Mouse (Mus musculus): ENCODE measurements at regions not wholly inside any gene's neighbourhood (a gene's known extent, or its start where the extent isn't known, plus 50 kb on each side); places are given as distances from the start of the nearest gene placed in this dataset.
A peak's percentile ranks its signal among the peaks of the same experiment; 100 is the strongest.

DNA sequence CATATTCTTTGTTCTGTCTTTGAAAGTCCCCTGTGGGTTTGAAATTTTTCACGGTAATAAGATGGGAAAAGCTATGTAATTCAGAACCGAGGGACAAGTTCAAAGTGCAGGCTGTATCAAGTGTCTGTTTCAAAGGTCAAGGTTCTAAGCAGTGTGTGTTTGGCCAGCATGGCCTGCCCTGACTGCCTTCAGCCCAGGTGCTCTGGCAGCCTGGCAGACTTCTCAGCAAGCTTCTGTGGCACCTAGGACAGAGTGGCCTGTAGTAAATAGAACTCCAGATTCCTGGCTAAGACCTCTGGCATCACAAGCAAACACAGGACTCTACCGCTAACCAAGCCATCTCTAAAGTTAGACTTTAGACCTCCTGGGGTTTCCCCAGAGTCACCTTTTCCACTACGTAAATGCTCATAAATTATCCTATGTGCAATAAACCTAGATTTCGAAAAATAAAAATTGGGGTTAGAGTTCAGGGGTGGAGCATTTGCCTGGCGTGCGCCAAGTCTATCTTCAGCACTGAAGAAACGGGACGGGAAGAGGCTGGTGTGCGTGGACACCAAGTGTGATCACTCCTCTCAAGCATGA lies 436.5 kb upstream of the Mgmt start:
- Histone ChIP-seq H3K4me1 (peaks cover 26% of the 10 kb centered on the region; the same call in 1 of the 2 replicates), H3K9me3 (no peaks in the 10 kb centered on the region), H3K27ac (no peak overlapping the region), H3K27me3 (ENCODE audit: poor library complexity, severe bottlenecking) (peaks cover 35% of the 10 kb centered on the region), H3K4me3 (no peak overlapping the region), H3K36me3 (replicated peaks) (no peaks in the 10 kb centered on the region)
- 88% methylated on average over 10 of the region's 10 CpGs for WGBS
- no peak for DNase-seq (ENCODE audit: extremely low spot score, low spot score)

DNA sequence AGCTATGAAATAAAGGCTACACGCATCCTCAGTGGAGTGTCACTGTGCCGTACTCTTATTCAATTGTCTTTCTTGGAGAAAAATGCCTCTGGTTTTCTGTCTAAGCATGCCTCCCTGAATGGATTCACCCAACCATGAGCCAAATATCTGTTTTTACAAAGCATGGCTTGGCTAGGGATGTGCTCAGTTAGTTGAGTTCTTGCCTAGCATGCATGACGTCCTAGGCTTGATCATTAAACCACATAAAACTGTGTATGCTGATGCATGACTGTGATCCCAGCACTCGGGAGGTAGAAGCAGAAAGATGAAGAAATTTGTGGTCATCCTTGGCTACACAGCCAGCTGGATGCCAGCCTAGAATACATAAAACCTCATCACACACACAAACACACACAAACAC lies 417.3 kb upstream of the Mgmt start:
- H3K4me1 ChIP-seq: peaks cover 23% of the 10 kb centered on the region
- no peak overlapping the region for H3K4me3 ChIP-seq
- peaks cover 59% of the 10 kb centered on the region for H3K27me3 ChIP-seq (ENCODE audit: poor library complexity, severe bottlenecking)
- 90% methylated on average over 4 of the region's 4 CpGs for WGBS
- H3K36me3 ChIP-seq (replicated peaks): no peaks in the 10 kb centered on the region
- no peaks in the 10 kb centered on the region for H3K9me3 ChIP-seq
- H3K27ac ChIP-seq: no peak overlapping the region
- DNase-seq (ENCODE audit: extremely low spot score, low spot score): no peak

DNA sequence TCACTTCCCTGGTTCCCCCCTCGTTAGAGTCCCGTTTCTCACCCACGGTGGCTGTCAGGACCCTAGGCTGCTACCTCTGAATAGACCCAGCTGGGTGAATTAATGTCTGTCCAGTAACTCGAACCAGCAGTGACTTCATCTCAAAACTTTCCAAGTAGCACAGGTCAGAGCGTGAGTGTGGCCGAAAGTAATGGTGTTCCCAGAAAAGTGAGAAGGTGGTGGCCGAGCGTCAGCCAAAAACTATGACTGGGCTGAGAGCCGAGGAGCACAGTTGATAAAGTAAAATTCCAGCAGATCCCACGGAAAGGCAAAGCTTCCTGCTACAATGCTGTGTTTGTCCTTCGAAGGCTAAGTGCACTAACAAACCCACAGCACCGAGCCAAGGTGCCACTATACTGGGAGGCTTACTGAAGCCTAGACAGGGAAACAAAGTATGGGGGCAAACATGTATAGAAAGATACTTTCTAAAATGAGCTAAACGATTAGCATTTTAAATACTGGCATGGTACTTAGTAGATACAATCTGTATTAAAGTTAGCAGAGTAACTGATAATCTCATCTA lies 413.7 kb upstream of the Mgmt start:
- no peaks in the 10 kb centered on the region for H3K9me3 ChIP-seq
- DNase-seq (ENCODE audit: extremely low spot score, low spot score): no peak
- WGBS: 60% methylated on average over 13 of the region's 13 CpGs
- H3K36me3 ChIP-seq (replicated peaks): no peaks in the 10 kb centered on the region
- peaks cover 35% of the 10 kb centered on the region for H3K4me1 ChIP-seq
- no peak overlapping the region for H3K27ac ChIP-seq
- H3K4me3 ChIP-seq: no peak overlapping the region
- H3K27me3 ChIP-seq (ENCODE audit: poor library complexity, severe bottlenecking): peaks cover 87% of the 10 kb centered on the region

DNA sequence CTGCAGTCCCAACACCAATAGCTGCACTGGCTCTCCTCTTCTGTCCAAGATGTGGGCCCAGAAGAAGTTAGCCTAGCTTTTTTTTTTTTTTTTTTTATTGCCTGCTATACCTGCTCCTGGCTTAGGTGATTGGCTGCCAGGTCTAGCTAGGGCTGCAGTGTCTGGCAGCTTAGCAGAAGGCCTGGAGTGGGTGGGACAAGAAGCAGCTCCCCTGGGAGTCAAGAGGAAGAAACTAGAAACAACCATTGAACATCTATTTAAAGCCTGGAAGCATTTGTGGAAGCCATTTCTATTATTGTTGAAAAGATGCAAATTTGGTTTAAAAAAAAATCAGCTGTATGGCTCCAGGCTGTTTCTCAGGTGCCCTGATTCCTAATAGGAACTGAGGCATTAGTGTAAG lies 411.2 kb upstream of the Mgmt start:
- Histone ChIP-seq H3K27me3 (ENCODE audit: poor library complexity, severe bottlenecking) (peaks cover 99% of the 10 kb centered on the region), H3K4me1 (peaks cover 53% of the 10 kb centered on the region), H3K9me3 (no peaks in the 10 kb centered on the region), H3K27ac (no peak overlapping the region), H3K36me3 (replicated peaks) (no peaks in the 10 kb centered on the region), H3K4me3 (no peak overlapping the region)
- no peak for DNase-seq (ENCODE audit: extremely low spot score, low spot score)

DNA sequence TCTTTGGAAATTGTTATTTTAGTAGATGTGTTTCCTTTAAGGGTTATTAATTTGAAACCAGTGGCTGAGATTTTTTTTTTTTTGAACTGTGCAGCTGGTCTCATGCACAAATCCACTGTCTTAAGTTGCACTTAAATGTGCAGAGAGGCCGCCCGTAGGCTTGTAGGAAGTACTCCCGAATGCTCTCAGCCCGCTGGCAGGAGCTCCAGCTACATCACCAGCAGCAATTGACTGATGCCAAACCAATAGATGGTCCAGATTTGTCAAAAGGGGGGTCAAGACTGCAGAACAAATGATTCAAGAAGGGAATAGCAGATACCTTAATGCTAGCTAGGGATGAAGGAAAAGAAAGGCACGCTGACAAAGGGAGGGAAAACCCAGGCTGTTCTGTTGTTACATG lies 406.9 kb upstream of the Mgmt start:
- no peak for DNase-seq (ENCODE audit: extremely low spot score, low spot score)
- H3K36me3 ChIP-seq (replicated peaks): no peaks in the 10 kb centered on the region
- WGBS: 39% methylated on average over 5 of the region's 5 CpGs
- H3K4me1 ChIP-seq: peaks cover 50% of the 10 kb centered on the region
- no peak overlapping the region for H3K4me3 ChIP-seq
- peaks cover 100% of the 10 kb centered on the region for H3K27me3 ChIP-seq (ENCODE audit: poor library complexity, severe bottlenecking)
- no peaks in the 10 kb centered on the region; the same call in 1 of the 2 replicates for H3K9me3 ChIP-seq
- no peak overlapping the region for H3K27ac ChIP-seq

DNA sequence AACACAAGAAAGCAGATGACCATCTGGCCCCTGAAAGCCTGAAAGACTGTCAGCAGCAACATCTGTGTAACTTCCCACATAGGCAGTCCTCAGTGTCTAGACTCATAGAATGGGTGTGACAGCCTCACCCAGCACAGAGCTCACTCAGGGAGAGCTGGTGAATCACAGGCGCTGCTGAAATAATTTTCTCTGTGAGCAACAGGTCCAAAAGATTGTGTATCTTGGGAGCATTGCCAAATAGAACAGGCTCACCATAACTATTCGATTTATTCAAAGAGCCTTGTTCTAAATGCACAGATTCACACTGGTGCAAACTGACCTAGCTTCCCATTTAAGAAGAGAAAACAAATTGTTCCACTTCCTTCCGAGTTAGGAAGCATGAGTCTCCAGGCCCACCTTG lies 399.6 kb upstream of the Mgmt start:
- no peak overlapping the region for H3K4me3 ChIP-seq
- H3K36me3 ChIP-seq (replicated peaks): no peaks in the 10 kb centered on the region
- no peak overlapping the region for H3K27ac ChIP-seq
- H3K9me3 ChIP-seq: no peaks in the 10 kb centered on the region; the same call in 1 of the 2 replicates
- 79% methylated on average over 3 of the region's 3 CpGs for WGBS
- DNase-seq (ENCODE audit: extremely low spot score, low spot score): no peak
- H3K27me3 ChIP-seq (ENCODE audit: poor library complexity, severe bottlenecking): peaks cover 99% of the 10 kb centered on the region
- peaks cover 56% of the 10 kb centered on the region for H3K4me1 ChIP-seq

DNA sequence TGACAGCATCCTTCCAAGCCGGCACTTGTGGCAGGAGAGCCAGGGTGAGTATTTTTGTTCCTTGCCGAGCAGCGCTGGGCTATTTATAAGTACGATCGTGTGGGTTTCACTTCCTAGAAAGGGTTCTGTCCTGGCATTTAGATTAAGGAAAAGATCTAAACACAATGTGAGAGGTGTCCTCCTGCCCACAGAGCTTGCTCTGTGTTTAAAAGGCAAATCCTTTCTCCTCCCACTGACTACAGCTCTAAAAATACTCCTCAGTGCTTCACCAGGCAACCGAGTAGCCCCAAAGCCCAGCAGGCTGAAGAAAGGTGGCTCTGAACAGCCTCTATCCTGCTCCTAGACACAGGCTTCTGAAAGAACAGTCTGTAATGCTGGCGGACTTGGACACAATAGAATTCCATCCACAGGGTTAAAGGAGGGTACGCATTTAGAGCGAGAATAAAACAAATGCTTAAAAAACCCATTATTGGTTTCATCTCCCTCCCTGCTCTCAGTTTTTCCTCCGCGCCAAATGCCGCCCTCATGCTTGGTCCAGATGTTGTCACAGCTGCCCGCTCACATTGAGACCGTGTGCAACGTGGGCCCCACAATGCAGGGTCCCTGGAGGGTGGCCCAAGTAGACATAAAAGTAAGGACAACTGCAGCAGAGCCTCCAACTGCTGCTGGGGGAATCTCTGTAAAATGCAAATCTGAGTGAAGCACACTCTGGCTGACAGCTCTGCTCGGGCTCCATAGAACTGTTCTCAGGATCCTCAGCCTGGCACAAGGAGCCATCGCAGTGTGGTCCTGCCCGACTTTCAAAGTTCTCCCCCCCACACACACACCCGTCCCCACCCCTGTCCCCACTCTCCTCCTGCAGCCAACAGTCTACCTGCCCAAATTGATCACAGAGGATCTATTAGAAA lies 397.8 kb upstream of the Mgmt start:
- 39% methylated on average over 19 of the region's 19 CpGs for WGBS
- Histone ChIP-seq H3K36me3 (replicated peaks) (no peaks in the 10 kb centered on the region), H3K27ac (no peak overlapping the region), H3K4me1 (peaks cover 60% of the 10 kb centered on the region), H3K4me3 (peak overlapping the region; percentile 3; the same call in 1 of the 2 replicates), H3K27me3 (ENCODE audit: poor library complexity, severe bottlenecking) (peaks cover 99% of the 10 kb centered on the region), H3K9me3 (no peaks in the 10 kb centered on the region)
- DNase-seq (ENCODE audit: extremely low spot score, low spot score): no peak

DNA sequence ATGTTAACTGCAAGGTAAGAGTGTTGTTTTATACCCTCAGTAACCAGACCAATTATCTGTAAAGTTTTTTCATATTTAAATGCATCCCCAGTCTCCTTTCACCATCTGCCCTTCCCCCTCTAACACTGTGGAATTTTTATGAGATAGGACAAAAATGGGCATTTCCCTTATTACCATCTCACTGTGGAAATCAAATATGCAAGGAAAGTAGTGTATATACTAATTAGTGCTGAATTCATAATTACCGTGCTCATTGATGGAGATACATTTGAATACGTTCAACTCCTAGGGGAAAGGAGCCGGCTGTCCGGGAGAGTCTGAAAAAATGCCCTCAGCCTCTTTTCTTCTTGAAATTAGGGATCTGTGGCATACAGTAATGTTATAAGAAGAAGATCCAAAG lies 394.4 kb upstream of the Mgmt start:
- no peaks in the 10 kb centered on the region for H3K9me3 ChIP-seq
- peaks cover 72% of the 10 kb centered on the region for H3K4me1 ChIP-seq
- 61% methylated on average over 4 of the region's 4 CpGs for WGBS
- H3K27me3 ChIP-seq (ENCODE audit: poor library complexity, severe bottlenecking): peaks cover 99% of the 10 kb centered on the region
- H3K36me3 ChIP-seq (replicated peaks): no peaks in the 10 kb centered on the region
- DNase-seq (ENCODE audit: extremely low spot score, low spot score): no peak
- no peak overlapping the region for H3K4me3 ChIP-seq
- no peak overlapping the region for H3K27ac ChIP-seq

DNA sequence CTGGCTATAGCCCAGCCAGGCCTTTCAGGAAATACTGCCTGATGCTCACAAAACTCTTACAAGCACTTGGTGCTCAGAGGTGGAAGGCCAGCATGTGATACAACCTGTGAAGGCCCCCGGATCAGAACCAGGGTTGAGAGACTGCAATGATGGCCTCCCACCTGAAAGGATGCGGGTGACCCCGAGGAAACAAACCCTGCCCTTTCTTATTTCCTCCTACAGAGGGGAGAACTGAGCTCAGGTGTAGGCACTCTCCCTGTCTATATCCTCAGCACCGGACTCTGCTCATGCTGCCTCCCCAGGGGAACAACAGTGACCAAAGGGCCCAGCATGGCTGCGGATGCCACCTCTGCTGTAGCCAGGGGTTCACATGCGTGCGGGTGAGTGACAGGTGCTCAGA lies 393.3 kb upstream of the Mgmt start:
- H3K4me1 ChIP-seq: peaks cover 63% of the 10 kb centered on the region
- no peak for DNase-seq (ENCODE audit: extremely low spot score, low spot score)
- H3K9me3 ChIP-seq: no peaks in the 10 kb centered on the region
- no peak overlapping the region for H3K4me3 ChIP-seq
- H3K36me3 ChIP-seq (replicated peaks): no peaks in the 10 kb centered on the region
- WGBS: 90% methylated on average over 7 of the region's 7 CpGs
- no peak overlapping the region; the same call in 1 of the 2 replicates for H3K27ac ChIP-seq
- peaks cover 93% of the 10 kb centered on the region for H3K27me3 ChIP-seq (ENCODE audit: poor library complexity, severe bottlenecking)

DNA sequence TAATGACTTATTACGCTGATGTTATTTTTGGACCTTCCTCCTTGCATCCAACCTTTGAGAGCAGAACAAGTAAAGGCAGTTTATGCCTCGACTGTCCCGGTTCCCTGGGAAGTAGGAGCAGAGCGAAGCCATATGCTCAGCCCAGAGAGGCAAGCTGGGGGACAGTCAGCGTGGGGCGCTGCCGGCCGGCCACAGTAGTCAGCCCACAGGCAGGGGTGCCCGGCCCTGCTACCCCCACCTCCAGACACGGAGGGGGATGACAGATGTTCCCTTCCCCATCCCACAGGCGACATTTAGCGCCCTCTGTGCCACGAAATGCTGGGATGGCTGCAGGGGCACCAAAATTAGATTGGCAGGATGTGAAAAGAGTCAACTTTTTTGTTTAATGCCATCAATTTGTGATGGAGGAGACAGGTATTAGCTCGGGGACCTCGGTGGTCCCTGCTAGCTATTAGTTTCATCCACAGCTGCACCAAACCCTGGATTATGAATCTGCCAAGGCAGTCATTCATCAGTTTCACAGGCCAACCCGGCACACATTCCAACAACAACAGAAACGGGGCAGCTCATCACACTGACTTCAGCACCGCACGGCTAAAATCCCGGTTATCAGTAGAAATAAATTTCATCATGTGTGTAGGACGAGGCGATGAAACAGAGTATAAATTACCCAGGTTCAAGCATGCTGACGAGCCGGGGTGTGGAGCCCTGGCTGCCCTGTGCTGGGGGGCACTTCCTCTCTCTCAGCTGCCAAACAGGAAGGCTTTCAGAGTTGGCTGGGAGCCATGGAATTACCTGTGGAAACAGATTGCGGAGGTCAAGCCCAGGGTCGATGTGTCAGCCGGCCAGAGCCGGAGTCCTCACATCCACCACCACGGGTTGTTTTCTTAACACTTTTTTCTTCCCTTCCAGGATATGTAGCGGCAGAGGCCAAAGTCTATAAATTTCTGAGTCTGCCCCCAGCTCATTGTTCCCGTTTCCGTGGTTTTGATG lies 392.3 kb upstream of the Mgmt start:
- DNase-seq (ENCODE audit: extremely low spot score, low spot score): no peak
- Histone ChIP-seq H3K4me3 (no peak overlapping the region), H3K9me3 (no peaks in the 10 kb centered on the region), H3K36me3 (replicated peaks) (no peaks in the 10 kb centered on the region), H3K27me3 (ENCODE audit: poor library complexity, severe bottlenecking) (peaks cover 83% of the 10 kb centered on the region), H3K27ac (0 out of 2 replicates have a peak overlapping the region, but pooled peaks have one; percentile 5), H3K4me1 (peaks cover 52% of the 10 kb centered on the region)
- 71% methylated on average over 32 of the region's 32 CpGs for WGBS

DNA sequence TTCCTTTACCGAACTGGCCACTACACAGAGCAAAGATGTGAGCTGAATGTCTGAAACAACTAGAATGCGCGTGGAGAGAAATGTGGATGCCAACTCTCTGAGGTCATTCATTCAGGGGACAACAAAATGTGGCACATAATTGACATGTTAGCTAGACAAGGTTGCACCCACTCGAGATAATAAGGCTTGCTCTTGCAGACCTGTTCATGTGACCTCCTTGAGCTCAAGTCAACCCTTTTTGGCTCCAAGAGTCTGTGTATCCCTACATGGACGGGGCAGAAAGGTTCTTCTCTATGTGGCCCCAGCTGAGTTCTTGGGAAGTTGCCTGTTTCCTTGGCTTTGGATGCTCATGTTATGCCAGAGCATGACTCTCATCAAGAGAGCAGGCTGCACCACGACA lies 383.0 kb upstream of the Mgmt start:
- H3K27ac ChIP-seq: no peak overlapping the region
- H3K27me3 ChIP-seq (ENCODE audit: poor library complexity, severe bottlenecking): peaks cover 5% of the 10 kb centered on the region; the same call in 1 of the 2 replicates
- no peaks in the 10 kb centered on the region for H3K9me3 ChIP-seq
- H3K4me1 ChIP-seq: no peaks in the 10 kb centered on the region
- DNase-seq (ENCODE audit: extremely low spot score, low spot score): no peak
- no peak overlapping the region for H3K4me3 ChIP-seq
- no peaks in the 10 kb centered on the region for H3K36me3 ChIP-seq (replicated peaks)
- 86% methylated on average over 6 of the region's 6 CpGs for WGBS

DNA sequence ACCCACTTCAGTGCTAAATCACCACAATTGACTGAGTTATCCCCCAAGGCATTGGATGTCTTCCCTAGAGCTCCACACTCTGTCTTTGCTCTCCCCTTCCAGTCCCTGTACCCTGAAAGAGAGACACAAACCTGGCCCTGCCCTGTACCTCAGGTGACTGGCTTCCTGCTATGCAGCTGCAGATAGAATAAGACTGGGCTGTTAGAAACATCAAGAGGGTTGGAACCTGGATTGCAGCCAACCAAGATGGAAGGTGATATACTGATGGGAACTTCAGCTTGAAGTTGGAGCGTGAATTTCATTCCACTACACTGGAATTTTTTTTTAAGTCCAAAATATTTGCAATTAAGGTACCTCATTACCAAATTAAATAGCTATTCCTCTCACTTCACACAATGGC lies 379.0 kb upstream of the Mgmt start:
- no peak overlapping the region for H3K27ac ChIP-seq
- H3K4me3 ChIP-seq: no peak overlapping the region
- no peaks in the 10 kb centered on the region for H3K9me3 ChIP-seq
- H3K27me3 ChIP-seq (ENCODE audit: poor library complexity, severe bottlenecking): peaks cover 12% of the 10 kb centered on the region; the same call in 1 of the 2 replicates
- WGBS: 84% methylated on average over 1 of the region's 1 CpGs
- H3K4me1 ChIP-seq: peaks cover 4% of the 10 kb centered on the region
- no peak for DNase-seq (ENCODE audit: extremely low spot score, low spot score)
- H3K36me3 ChIP-seq (replicated peaks): no peaks in the 10 kb centered on the region
